Mouse (Mus musculus) midbrain, postnatal 0 days (tissue): ENCODE measurements around the gene Mark4. TPM values are rescaled to one million over a fixed set of nuclear protein-coding genes. Genes with fewer than 3 reads are reported as not detected.

Experiments used
- ATAC-seq: fragments of 200-750 bp; cut with Nextera tagmentation; 2 replicates; pipeline ENCODE4 v1.8.0; 2017; ENCODE audit warnings: moderate number of reproducible peaks, mild to moderate bottlenecking, moderate TSS enrichment, moderate library complexity; ENCODE audit not compliant: low FRiP score
- DNase-seq: peaks from one replicate; pipeline ENCODE4 v3.0.0-alpha.2; 2015; ENCODE audit warnings: low spot score
- H3K27ac ChIP-seq: fragments of 300-500 bp; sonication (generic); 2 replicates; pipeline ENCODE4 v1.5.1; 2014; ENCODE audit warnings: low read depth, mild to moderate bottlenecking, low read length, mixed read lengths
- H3K27me3 ChIP-seq: fragments of 300-500 bp; sonication (generic); 2 replicates; pipeline ENCODE4 v1.6.1; 2014; ENCODE audit warnings: low read length, control low read depth, mixed read lengths; ENCODE audit not compliant: insufficient read depth
- H3K36me3 ChIP-seq: fragments of 300-500 bp; sonication (generic); 2 replicates; pipeline ENCODE4 v1.6.1; 2014; ENCODE audit warnings: low read length, control low read depth, mixed read lengths; ENCODE audit not compliant: insufficient read depth
- H3K4me1 ChIP-seq: fragments of 300-500 bp; sonication (generic); 2 replicates; pipeline ENCODE4 v1.6.1; 2014; ENCODE audit warnings: mild to moderate bottlenecking, control low read depth, antibody characterized with exemption, low read length, mixed read lengths; ENCODE audit not compliant: insufficient read depth
- H3K4me2 ChIP-seq: fragments of 300-500 bp; sonication (generic); 2 replicates; pipeline ENCODE4 v1.6.1; 2014; ENCODE audit warnings: low read depth, mild to moderate bottlenecking, low read length, mixed read lengths; ENCODE audit not compliant: poor library complexity, severe bottlenecking
- H3K4me3 ChIP-seq: fragments of 300-500 bp; sonication (generic); 2 replicates; pipeline ENCODE4 v1.5.1; 2014; ENCODE audit warnings: low read depth, mild to moderate bottlenecking, low read length, moderate library complexity
- H3K9ac ChIP-seq: fragments of 300-500 bp; sonication (generic); replicated peaks from 2 replicates; pipeline ENCODE4 v1.6.1; 2014; ENCODE audit warnings: mild to moderate bottlenecking, low read length, moderate library complexity, mixed read lengths; ENCODE audit not compliant: poor library complexity, severe bottlenecking
- H3K9me3 ChIP-seq: fragments of 300-500 bp; sonication (generic); 2 replicates; pipeline ENCODE4 v1.6.1; 2016; ENCODE audit warnings: low read length, control low read depth
- CTCF ChIP-seq: IDR thresholded peaks from 2 replicates; pipeline ENCODE4 v1.5.1; 2016; ENCODE audit warnings: antibody characterized with exemption, mild to moderate bottlenecking
- WGBS: fragments of 180-500 bp; shearing (Covaris S2); extraction: QIAGEN DNeasy Blood & Tissue Kit; methylation state at CpG from one replicate; pipeline ENCODE4 v1.1.7; 2014; 5-methylcytosine and 5-hydroxymethylcytosine counted together
- polyA plus RNA-seq: library from polyadenylated mRNA; unstranded; fragments of >200 nt; fragmentation: Nextera tagmentation; extraction: Ambion mirVana; gene quantifications from 2 replicates; pipeline ENCODE4 v1.2.1, GENCODE M21; 2015
- total RNA-seq: library from RNA; depleted of rRNA; stranded (reverse); fragments of >200 nt; gene quantifications from 2 replicates; pipeline ENCODE4 v1.2.3, GENCODE M21; 2014

Mark4 gene
- total and polyA plus RNA-seq, 2 experiments from 2014 or later, result 17.0 to 68.9 TPM

GRCm38 (mm10) chr7:19441448-19442091, 17.1 kb downstream of the Mark4 start:
- Histone ChIP-seq H3K27ac (no peak overlapping the region), H3K4me1 (no peaks in the 10 kb centered on the region), H3K27me3 (no peaks in the 10 kb centered on the region), H3K4me3 (no peak overlapping the region), H3K4me2 (no peak overlapping the region), H3K36me3 (peaks cover 55% of the 10 kb centered on the region), H3K9ac (no peak overlapping the region), H3K9me3 (no peaks in the 10 kb centered on the region)
- ATAC-seq (no peak), DNase-seq (no peak)
- TF ChIP-seq CTCF, result no peak
- 72% methylated on average over 9 of the region's 9 CpGs for WGBS

GRCm38 (mm10) chr7:19437048-19437447, 21.6 kb downstream of the Mark4 start:
- no peaks in the 10 kb centered on the region for H3K4me1 ChIP-seq
- ATAC-seq (no peak), DNase-seq (no peak)
- WGBS, result 85% methylated on average over 9 of the region's 9 CpGs
- H3K27ac ChIP-seq, result no peak overlapping the region
- no peak for TF ChIP-seq CTCF
- H3K9ac ChIP-seq, result no peak overlapping the region
- H3K4me2 ChIP-seq, result no peak overlapping the region
- no peaks in the 10 kb centered on the region for H3K27me3 ChIP-seq
- H3K36me3 ChIP-seq, result peaks cover 65% of the 10 kb centered on the region
- no peaks in the 10 kb centered on the region for H3K9me3 ChIP-seq
- no peak overlapping the region for H3K4me3 ChIP-seq

- Histone ChIP-seq H3K9me3 (no peaks in the 10 kb centered on the region), H3K4me3 (no peak overlapping the region), H3K9ac (no peak overlapping the region), H3K27me3 (no peaks in the 10 kb centered on the region), H3K27ac (no peak overlapping the region), H3K4me2 (no peak overlapping the region), H3K36me3 (peaks cover 69% of the 10 kb centered on the region), H3K4me1 (no peaks in the 10 kb centered on the region)
- TF ChIP-seq CTCF, result no peak
- ATAC-seq, result no peak
- 100% methylated on average over 2 of the region's 2 CpGs for WGBS
- no peak for DNase-seq
Observed at GRCm38 (mm10) chr7:19436276-19436675, 22.3 kb downstream of the Mark4 start.

- H3K4me1 ChIP-seq, result no peaks in the 10 kb centered on the region
- no peak overlapping the region for H3K4me3 ChIP-seq
- peaks cover 85% of the 10 kb centered on the region for H3K36me3 ChIP-seq
- H3K27ac ChIP-seq, result no peak overlapping the region
- DNase-seq (no peak), ATAC-seq (no peak)
- peak; percentile 41 for TF ChIP-seq CTCF
- no peak overlapping the region for H3K4me2 ChIP-seq
- no peaks in the 10 kb centered on the region for H3K27me3 ChIP-seq
- H3K9ac ChIP-seq, result no peak overlapping the region
- 98% methylated on average over 2 of the region's 2 CpGs for WGBS
- H3K9me3 ChIP-seq, result no peaks in the 10 kb centered on the region
Observed at GRCm38 (mm10) chr7:19432475-19432874, 26.1 kb downstream of the Mark4 start.

GRCm38 (mm10) chr7:19430402-19430801, 28.2 kb downstream of the Mark4 start:
- WGBS, result 92% methylated on average over 6 of the region's 6 CpGs
- Histone ChIP-seq H3K4me3 (no peak overlapping the region), H3K4me2 (no peak overlapping the region), H3K27ac (no peak overlapping the region), H3K9me3 (no peaks in the 10 kb centered on the region), H3K36me3 (peaks cover 84% of the 10 kb centered on the region), H3K9ac (no peak overlapping the region), H3K4me1 (no peaks in the 10 kb centered on the region), H3K27me3 (no peaks in the 10 kb centered on the region)
- ATAC-seq (no peak), DNase-seq (no peak)
- TF ChIP-seq CTCF, result no peak

GRCm38 (mm10) chr7:19429726-19430125, 28.9 kb downstream of the Mark4 start:
- Histone ChIP-seq H3K4me3 (no peak overlapping the region), H3K4me2 (no peak overlapping the region), H3K9ac (no peak overlapping the region), H3K9me3 (no peaks in the 10 kb centered on the region), H3K36me3 (peaks cover 87% of the 10 kb centered on the region), H3K27me3 (no peaks in the 10 kb centered on the region), H3K4me1 (no peaks in the 10 kb centered on the region), H3K27ac (no peak overlapping the region)
- no peak for TF ChIP-seq CTCF
- WGBS, result 64% methylated on average over 8 of the region's 8 CpGs
- DNase-seq (peak; percentile 65), ATAC-seq (no peak)
